Mouse (Mus musculus): ENCODE data around the gene Srcin1.
A peak's percentile ranks its signal among the peaks of the same experiment; 100 is the strongest.

Gene Srcin1

DNA sequence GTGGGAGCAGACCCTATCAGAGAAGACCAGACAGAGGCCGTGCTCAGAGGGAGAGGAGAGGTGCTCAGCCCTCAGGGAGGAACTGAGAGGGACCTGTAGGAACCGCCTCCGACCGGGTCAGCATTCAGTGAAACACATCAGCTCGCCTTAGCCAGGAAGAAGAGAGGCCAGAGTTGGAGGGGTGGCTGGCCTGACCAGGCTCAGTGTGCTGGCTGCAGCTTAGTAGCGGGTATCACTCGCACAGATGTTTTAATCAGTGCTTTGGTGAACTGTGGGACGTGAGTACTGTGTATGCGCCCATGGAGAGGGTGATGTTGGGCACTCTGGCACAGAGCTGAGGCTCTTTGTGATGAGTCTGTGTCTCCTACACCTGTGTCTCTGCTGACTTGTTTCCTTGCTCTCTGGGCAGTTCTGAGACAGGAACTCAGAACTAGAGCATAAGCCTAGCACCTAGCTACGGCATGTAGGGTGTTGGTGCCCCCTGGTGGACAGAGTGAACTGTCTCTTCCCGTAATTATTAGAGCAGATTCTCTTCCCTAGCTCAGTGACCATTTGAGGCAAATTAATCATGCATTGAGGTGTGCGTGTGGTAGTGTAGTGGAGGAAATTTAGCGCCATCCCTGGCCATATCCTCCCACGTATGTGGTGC lies 107.2 kb downstream of the Srcin1 start:
- peak; percentile 88 for DNase-seq (ENCODE audit: low read depth, low spot score)

- DNase-seq (ENCODE audit: low read depth, low spot score), result no peak
Observed at GRCm38 (mm10) chr11:97466444-97467160, 109.4 kb downstream of the Srcin1 start.

- no peak for DNase-seq (ENCODE audit: low read depth, low spot score)
Observed at GRCm38 (mm10) chr11:97465957-97466356, 110.0 kb downstream of the Srcin1 start.

GRCm38 (mm10) chr11:97463991-97464390 lies 112.0 kb downstream of the Srcin1 start:
- DNase-seq (ENCODE audit: low read depth, low spot score), result no peak

DNA sequence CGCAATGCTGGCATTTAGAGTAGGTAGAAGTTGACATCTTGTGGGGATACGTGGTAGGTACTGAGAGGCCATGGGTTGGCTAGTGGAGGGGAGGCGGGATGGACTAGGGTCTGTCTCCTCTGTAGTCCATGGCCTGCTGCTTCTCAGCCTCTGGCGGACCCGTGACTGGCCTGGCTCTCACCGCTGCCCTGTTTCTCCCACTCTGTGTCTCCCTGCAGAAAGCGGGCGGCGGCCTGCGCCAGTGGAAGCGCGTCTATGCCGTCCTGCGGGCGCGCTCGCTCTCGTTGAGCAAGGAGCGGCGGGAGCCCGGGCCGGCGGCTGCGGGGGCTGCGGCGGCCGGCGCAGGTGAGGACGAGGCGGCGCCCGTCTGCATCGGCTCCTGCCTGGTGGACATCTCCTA lies 112.8 kb downstream of the Srcin1 start:
- no peak for DNase-seq (ENCODE audit: low read depth, low spot score)

DNA sequence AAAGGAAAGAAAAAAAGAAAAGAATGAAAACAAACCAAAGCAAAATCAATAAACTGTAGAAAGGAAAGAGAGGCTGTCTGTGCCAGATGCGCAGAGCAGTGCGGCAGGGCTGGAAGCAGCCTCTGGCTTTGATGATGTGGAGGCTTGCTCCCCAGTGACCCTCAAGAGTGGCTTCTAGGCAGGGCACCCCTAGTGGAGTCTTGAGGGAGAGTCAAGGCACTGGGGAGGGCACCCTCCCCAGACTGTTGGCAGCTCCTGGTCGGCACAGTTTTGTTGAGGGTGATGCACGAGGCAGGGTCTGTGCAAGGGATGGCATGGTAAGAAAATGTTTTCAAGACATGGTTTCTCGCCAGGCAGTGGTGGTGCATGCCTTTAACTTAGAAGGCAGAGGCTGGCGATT lies 113.4 kb downstream of the Srcin1 start:
- no peak for DNase-seq (ENCODE audit: low read depth, low spot score)

- DNase-seq (ENCODE audit: low read depth, low spot score), result no peak
Observed at GRCm38 (mm10) chr11:97461307-97461820, 114.6 kb downstream of the Srcin1 start.
